Mouse (Mus musculus): Measurements from ENCODE around the gene Zbtb45.

Gene Zbtb45

DNA sequence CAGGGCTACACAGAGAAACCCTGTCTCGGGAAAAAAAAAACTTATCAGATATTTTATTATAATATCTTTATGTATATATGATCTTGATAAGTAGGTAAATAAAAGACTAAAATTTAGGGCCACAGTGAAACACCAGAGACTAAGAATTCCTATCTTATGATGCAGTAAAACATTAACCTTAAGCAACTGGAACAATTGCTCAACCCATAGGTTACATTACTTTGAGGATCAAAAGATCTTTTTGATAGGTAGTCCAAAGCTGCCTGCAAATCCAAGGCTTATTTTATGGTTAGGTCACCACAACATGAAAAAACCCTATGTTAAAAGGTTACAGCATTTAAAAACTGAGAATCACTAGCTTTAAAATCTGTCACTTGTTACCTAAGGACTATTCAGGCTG is 8.2 kb downstream of the Zbtb45 start:
- DNase-seq (ENCODE audit: extremely low read depth, insufficient read length, low spot score), result no peak

DNA sequence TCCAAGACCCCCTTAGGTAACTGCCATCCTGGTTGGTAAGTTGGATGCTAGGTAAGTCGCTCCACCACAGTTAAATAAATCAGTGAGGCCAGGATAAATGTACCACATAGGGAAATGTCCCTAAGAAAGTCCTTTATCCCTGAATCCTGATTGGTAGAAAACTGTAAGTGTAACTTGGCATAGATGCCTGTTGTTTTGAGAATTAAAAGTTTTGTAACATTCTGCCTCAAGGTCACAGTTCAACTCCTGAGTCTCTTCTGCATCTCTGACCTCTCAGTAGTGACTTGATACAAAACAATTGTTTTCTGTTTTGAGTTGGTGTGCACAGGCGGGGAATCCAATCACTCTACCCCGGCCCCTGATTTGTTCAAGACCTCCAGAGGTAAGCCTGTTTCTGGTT is 11.0 kb downstream of the Zbtb45 start, which contains the start of gene Trim28:
Gene Trim28 (plus strand): TSS at position 264 of the 400 bp plus-strand sequence.
- DNase-seq (ENCODE audit: extremely low read depth, insufficient read length, low spot score), result no peak

DNA sequence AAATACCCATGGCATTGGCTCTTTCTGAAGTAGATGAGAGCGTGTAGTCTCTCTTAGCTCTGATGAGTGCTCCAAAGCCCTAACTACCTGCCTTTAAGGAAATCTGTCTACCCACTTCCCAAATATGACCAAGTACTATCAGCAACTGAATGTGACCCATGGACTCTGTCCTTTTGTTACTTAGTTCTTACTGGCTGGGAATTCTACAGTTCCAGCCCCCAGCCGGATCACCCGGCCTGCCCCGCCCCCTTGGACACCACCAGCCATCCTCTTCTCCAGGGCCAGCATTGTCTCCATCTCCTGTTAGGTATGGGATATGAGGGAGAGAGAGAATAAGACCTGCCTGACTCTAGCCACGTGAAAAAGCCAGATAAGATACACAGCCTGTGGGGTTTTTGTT is 11.8 kb downstream of the Zbtb45 start, which contains the start of gene Slc27a5:
Gene Slc27a5 (minus strand): TSS at position 140 of the 400 bp plus-strand sequence.
- no peak for DNase-seq (ENCODE audit: extremely low read depth, insufficient read length, low spot score)

DNA sequence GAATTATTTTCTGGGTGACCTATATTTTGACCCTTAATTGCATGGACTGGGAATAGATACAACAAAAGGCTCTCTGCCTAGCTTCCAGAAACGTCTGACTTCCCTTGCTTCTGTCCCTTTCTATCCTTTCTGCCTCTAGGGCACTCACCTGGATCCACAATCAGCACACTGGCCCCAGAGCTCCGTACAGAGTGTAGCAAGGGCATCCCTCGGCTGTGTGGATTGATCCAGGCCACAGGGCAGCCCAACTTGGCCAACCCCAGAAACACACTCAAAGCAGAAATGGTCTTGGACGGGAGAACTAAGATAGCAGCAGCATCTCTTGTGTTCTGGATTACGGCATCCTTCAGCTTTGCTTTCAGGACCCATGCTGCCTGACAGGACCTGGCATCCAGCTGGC is 12.6 kb downstream of the Zbtb45 start:
- DNase-seq (ENCODE audit: extremely low read depth, insufficient read length, low spot score), result no peak

DNA sequence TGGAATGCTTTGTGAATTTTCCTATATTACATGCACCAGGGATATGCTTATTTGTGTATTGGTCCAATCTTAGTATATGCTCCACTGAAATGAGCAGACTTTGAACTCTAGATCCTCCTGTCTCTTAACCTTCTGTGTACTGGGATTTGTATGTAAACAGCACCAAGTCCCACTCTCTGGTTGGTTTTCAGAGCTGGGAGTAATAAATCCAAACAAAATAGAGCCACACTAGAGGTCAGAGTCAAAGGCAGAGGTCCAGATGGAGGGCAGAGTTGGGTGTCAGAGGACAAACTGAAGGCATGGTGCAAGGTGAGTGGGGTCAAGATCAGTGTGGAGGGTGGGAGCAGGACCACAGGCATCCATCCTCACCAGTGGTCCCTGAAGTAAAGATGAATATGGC is 14.0 kb downstream of the Zbtb45 start:
- DNase-seq (ENCODE audit: extremely low read depth, insufficient read length, low spot score), result no peak

DNA sequence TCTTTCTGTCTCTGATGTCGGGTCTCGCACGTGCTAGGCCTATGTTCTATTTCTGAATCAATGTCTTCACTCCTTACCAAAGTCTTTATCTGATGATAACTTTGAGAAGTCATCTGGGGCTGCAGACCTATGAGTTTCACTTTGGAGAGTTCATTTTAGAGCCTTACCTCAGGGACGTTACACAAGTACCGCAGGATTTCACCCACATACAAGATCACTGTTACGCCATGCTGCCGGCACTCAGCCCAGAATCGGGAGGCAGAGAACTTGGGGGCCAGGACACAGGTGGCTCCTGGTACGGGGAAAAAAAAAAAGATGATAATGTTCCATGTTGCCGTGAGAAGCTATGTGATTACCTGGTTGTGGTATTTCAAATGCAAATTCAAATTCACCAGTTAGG is 16.7 kb downstream of the Zbtb45 start:
- no peak for DNase-seq (ENCODE audit: extremely low read depth, insufficient read length, low spot score)

DNA sequence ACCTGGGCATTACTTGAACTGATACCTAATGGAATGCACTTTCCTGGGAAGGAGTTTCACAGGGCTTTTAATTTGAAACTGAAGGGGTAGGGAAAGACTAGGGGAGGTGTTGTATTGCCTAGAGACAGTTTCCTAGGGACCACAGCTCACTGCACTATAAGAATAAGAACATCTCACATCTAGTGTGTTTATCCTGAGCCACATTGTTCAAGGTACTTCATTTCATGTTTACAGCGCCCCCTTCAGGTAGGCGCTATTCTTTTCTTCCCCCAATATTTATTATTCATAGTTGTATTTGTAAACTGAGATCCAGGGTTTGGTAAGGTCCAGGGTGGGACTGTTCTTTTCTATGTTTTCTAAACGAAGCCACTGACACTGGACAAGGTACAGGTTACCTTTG is 17.6 kb downstream of the Zbtb45 start:
- no peak for DNase-seq (ENCODE audit: extremely low read depth, insufficient read length, low spot score)

DNA sequence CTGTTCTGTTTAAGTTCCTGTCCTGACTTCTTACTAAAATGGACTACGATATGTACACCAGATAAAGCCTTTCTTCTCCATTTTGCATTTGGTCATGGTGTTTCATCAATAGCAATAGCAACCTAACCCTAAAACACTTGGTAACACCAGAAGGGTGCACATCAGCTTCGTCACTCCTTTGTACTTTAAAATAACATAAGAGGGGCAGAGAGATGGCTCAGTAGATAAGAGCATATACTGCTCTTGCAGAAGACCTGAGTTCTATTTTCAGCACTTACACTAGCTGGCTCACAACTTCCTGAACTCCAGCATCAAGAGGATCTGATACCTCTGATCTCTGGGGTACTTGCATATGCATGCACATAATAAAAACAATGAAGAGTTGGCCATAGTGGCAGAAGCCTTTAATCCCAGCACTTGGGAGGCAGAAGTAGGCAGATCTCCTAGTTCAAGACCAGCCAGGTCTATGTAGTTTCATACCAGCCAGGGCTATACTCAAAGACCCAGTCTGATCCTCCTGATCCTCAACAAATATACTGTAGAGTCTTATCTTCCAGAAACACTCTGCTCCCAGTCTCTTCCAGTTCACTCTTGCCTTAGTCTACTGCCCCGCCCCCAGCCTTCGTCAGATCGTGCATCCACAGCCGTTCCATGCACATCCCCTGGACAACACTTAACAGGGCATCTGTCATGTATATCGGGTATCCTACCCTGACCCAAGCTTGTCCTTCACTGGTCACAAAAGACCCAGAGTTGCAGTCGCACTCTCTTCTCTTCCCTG is 22.2 kb downstream of the Zbtb45 start:
- no peak for DNase-seq (ENCODE audit: extremely low read depth, insufficient read length, low spot score)

DNA sequence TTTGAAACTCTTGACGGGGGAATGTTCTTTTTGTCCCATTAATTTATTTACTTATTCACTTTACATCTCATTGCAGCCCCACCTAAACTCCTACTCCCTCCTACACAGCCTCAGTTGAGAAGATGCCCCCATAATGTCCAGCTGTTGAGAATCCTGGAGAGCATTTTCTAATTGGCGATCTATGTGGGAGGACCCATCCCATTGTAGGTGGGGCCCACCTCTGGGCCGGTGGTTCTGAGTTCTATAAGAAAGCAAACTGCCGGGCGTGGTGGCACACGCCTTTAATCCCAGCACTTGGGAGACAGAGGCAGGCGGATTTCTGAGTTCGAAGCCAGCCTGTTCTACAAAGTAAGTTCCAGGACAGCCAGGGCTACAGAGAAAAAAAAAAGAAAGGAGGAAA is 22.9 kb downstream of the Zbtb45 start:
- DNase-seq (ENCODE audit: extremely low read depth, insufficient read length, low spot score), result no peak

DNA sequence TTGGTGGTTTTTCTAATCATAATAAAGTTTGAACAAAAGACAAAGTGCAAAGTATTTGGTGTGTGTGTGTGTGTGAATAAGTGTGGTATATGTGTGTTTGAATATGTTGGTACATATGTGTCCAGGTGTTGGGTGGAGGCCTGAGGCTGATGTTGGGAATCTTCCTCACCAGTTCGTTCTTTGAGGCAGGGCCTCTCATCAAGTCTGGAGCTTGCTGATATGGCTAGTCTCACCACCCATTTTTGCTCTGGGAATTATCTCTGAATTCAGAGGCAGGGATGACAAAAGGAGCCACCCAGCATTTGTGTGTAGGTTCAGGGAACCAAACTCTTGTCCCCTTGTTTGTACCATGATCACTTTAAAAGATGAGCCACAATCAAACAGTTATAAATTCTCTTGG is 24.1 kb downstream of the Zbtb45 start:
- DNase-seq (ENCODE audit: extremely low read depth, insufficient read length, low spot score), result no peak

DNA sequence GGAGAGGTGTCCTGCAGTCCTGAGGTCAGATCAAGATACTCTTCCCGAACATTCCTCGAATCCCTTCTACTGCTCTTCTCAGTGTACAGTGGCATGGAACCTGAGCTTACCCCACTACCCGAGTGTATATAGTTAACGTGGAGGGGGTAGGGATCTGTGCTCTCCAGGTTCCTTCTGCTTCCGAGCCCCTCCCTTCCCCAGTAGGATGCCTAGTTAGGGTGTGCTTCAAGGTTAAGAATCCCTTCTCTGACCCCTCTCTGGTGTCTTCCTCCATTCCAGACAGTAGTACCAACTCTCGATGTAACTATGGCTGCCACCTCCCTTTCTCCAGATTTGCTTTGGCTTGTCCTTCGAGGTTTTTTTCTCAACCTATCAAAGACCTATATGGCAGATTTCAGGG is 29.5 kb downstream of the Zbtb45 start:
- DNase-seq (ENCODE audit: extremely low read depth, insufficient read length, low spot score), result no peak

DNA sequence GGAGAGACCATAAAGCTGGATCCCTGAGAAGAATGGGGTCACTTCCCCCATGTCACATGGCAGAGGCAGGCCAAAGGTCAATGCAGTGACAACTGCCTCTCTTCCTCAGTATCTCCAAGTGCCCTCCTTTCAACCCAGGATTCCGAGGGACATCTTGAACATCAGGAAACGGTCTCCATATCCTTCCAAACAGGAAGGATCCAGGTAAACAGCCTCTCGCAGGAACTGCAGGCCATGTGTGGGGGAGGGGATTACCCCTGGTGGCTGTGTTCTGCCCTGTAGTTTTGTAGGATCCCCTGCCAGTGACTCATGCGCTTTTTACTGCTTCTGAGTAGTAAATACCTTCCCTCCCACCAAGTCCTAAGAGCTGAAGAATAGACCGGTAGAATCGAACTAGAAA is 30.1 kb downstream of the Zbtb45 start:
- no peak for DNase-seq (ENCODE audit: extremely low read depth, insufficient read length, low spot score)

DNA sequence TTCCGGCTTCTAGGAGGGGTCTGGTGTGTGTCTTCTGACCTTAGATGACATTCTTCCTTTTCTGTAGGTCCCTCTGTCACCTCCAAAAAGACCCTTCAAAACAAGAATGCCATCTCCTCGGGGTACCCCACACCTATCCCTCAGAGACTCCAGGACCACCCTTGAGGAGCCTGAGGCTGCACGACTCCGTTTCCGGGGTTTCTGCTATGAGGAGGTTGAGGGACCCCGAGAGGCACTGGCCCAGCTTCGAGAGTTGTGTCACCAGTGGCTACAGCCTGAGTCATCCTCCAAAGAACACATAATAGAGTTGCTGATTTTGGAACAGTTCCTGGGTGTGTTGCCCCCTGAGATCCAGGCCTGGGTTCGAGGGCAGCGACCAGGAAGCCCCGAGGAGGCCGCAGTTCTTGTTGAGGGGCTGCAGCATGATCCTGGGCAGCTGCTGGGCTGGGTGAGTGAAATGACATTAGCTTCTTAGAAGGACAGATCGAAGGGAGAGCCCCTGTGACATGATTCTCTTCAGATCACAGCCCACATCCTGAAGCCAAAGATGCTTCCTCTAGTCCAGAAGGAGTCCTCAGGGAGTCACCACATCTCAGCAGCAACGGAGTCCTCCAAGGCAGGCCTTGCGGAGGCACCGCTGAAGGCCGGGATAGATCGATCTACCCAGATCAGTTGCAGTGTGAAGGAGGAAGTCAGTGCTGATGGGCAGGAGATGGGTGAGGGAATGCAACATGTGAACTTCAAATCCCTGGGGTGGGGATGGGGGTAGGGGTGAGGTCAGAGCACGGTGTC is 30.7 kb downstream of the Zbtb45 start:
- no peak for DNase-seq (ENCODE audit: extremely low read depth, insufficient read length, low spot score)

DNA sequence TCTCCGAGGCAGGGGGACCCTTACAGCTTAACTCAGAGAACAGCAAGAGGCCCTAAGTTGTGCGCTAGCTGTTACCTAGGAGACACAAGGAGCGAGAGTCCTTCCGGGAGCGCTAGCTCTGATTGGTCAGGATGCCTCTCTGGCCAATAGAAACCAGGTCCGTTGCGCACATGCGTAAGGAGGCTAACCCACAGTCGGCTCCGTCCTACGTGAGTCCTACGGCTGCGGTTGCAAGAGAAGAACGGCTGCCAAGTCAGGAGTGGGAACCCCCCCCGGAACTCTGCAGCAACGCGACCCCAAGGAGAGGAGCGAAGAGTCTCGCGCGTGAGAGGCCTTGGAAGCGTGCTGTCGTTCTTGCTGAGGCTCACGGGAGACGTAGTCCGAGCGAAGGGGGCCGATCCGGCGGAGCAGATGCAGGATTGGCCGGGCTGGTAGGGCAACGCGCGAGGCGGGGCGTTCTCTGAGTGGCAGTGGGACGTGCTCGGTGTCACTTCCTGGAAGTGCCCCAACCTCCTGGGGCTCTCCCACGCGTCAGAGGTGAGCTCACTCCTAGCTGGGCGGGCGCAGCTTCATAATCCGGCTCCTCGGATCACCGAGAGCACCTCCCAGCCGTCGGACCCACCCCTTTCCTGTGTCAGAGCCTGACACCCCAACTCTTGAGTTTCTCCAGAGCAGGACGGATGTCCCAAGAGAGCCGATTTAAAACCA is 32.0 kb downstream of the Zbtb45 start, which contains the start of gene Zfp446:
Gene Zfp446 (plus strand): TSS at position 167 of the 708 bp plus-strand sequence.
- peak; percentile 99 for DNase-seq (ENCODE audit: extremely low read depth, insufficient read length, low spot score)

DNA sequence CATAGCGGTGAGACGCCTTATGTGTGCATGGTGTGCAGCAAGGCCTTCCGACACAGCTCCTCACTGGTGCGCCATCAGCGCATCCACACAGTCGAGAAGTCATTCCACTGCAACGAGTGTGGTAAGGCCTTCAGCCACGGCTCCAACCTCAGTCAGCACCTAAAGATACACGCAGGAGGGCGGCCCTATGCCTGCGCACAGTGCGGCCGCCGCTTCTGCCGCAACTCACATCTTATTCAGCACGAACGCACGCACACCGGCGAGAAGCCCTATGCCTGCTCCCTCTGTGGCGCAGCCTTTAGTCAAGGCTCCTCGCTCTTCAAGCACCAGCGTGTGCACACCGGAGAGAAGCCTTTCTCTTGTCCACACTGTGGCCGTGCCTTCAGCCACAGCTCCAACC is 38.9 kb downstream of the Zbtb45 start:
- no peak for DNase-seq (ENCODE audit: extremely low read depth, insufficient read length, low spot score)

DNA sequence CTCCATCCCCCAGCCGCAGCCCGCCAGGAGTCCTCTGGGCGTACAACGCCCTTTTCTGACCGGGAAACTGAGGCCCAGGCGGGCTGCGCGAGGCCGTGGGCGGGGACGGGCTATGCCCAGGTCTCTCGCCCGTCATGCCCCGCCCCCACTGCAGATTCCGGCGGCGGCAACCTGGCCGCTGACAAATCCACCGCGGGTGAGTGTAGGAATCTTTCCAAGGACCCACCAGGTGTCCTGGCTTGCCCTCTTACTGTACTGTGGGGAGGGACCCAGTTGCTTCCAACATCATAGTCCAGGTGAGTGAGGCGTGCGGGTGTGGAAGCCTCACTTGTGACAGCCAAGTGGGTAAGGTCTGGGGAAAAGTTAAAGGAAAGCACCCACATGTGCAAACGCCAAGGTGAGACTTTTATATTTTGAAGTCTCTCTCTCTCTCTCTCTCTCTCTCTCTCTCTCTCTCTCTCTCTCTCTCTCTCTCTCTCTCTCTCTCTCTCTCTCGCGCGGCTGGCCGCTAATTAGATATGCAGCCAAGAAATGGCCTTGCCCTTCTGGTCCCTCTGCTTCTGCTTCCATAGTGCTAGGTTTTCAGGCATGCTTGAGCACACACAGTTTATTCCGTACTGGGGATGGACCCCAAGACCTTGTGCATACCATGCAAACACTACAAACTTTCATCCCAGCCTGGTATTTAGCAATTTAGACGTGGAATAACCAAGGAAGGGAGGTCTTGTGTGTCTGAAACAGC is 43.6 kb downstream of the Zbtb45 start:
- no peak for DNase-seq (ENCODE audit: extremely low read depth, insufficient read length, low spot score)

DNA sequence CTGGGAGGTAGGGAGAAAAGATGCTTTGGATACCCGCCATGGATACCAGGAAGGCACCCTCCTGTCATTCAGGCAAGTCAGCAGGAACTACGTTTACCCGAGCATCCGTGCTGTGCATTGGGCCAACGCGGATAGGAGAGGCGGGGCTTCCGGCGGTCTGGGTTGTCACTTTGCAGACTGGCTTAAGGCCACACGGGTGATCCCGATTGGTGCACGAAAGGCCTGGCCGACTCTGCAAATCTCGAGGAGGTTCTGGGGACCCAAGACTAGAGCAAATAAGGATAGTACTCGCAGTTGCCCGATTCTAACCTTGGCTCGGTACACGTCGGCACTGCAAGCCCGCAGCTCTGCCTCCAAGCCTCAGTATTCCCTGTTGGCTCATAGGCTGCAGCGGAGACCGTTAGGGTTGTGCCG is 44.1 kb downstream of the Zbtb45 start, which contains the start of gene Zfp324:
Gene Zfp324 (plus strand): TSS at position 161 of the 414 bp plus-strand sequence.
- DNase-seq (ENCODE audit: extremely low read depth, insufficient read length, low spot score), result peak; percentile 89

DNA sequence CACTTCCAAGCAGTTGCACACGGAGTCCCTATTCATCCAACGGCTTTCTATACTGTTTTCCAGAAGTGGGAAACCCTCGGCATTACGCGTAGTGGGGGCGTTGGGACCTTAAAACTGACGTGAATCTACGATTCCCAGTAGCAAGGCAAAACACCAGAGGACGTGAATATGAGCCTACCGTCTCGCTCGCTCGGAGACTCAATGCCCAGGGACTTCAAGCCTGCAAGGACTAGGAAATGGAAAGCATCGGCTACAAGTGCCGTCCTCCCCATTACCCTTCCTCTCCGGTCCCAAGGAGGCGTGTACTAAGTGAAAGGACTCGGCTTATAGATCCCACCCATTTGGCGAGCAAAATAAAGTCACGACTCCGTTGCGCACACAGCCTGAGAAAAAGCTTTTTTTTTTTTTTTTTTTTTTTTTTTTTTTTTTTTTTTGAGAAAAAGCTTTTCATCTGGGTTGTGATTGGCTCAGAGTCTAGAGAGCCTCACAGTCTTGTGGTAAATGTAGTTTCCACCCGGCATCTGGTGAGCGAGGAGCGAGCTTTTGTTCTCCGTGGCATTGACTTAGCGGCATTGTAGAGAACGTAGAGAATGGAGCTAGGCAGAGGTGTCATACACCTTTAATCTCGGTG is 48.2 kb downstream of the Zbtb45 start:
- peak; percentile 43 for DNase-seq (ENCODE audit: extremely low read depth, insufficient read length, low spot score)

DNA sequence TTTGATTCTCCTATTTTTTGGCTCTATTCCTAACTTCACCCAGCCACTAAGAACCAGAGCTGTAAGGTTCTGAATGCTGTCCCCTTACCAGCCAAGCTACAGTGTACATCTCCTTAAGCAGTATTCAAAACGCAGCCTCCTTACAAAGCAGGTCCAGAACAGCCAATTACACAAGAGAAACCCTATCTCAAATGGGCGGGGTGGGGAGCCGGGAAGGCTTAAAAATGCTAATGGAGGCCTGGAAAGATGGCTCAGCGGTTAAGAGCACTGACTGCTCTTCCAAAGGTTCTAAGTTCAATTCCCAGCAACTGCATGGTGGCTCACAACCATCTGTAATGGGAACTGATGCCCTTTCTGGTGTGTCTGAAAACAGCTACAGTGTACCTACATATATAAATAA is 50.1 kb downstream of the Zbtb45 start:
- no peak for DNase-seq (ENCODE audit: extremely low read depth, insufficient read length, low spot score)

DNA sequence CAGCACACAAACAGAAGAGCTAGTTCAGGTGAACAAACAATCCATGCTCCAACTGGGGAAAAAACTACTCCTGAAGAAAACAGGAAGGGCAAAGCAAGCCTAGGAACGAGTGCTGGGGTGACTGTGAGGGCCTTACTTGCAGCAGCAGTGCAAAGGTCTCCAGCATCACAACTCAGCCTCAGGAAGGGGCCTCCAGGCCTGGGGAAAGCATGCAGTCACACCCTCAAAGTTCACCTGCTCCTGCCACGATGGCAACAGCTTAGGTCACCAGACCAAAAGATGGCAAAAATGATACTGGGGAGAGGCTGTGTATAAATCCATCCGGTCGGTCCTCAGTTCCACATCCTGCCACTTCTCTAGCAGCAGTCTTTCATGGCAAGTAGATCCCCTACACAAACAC is 50.9 kb downstream of the Zbtb45 start:
- DNase-seq (ENCODE audit: extremely low read depth, insufficient read length, low spot score), result no peak
